Mouse (Mus musculus) right cerebral cortex, postnatal 14 days (tissue): ENCODE data around the gene Gm3409.
"Not testable (repeated sequence)": the region's sequence is repeated elsewhere in the genome, so short reads cannot be mapped to it uniquely, and the experiment has no call there.

Source experiments
- DNase-seq: peaks from one replicate; pipeline ENCODE4 v3.0.0; 2022

Gene Gm3409

DNA sequence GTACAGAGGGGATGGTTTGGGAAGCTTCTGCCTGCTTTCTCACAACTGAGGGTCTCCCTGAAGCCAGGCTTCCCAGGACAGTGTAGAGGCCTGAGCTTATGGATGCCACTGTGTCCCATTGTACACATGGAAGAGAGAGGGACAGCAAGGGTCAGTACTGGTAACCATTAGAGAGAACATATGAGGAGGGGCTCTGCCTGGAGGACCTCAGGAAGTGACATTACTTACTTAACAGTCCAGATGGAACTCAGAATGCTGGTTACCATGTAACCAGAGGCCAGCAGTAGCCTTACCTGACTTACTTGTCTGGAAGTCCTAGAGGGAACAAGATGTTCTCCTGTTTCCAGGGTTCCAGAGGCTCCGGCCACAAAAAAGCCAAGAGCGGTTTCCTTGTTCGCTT lies at the start of gene Gm3409:
Gm3409 (plus strand) TSS at position 301 of the 400 bp plus-strand sequence.
- DNase-seq: not testable (repeated sequence)

DNA sequence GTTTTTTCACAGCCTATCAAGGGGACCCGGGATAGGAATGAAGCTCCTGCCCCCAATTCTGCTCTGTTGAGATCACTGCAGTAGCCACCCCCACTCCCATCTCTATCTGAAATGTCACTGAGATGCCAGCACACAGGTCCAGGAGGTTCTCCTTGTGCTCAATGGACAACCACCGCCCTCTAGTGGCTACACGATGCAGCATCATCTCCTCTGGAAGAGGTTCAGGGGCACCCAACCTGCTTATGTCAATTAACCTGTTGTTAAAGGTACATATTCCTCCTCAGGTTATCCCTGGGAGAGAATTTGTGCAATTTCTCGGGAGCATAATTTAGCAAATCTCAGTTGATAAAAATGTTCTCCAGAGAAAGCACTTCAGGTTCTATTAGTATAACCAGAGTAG lies 48.5 kb upstream of the Gm3409 start:
- DNase-seq: peak; percentile 43

DNA sequence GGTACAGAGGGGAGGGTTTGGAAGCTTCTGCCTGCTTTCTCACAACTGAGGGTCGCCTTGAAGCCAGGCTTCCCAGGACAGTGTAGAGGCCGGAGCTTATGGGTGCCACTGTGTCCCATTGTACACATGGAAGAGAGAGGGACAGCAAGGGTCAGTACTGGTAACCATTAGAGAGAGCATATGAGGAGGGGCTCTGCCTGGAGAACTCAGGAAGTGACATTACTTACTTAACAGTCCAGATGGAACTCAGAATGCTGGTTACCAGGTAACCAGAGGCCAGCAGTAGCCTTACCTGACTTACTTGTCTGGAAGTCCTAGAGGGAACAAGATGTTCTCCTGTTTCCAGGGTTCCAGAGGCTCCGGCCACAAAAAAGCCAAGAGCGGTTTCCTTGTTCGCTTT lies 46.4 kb upstream of the Gm3409 start, which contains the start of gene Gm6370:
Gm6370 (plus strand) TSS at position 301 of the 400 bp plus-strand sequence.
- DNase-seq: not testable (repeated sequence)

DNA sequence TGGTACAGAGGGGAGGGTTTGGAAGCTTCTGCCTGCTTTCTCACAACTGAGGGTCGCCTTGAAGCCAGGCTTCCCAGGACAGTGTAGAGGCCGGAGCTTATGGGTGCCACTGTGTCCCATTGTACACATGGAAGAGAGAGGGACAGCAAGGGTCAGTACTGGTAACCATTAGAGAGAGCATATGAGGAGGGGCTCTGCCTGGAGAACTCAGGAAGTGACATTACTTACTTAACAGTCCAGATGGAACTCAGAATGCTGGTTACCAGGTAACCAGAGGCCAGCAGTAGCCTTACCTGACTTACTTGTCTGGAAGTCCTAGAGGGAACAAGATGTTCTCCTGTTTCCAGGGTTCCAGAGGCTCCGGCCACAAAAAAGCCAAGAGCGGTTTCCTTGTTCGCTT lies 35.3 kb upstream of the Gm3409 start, which contains the start of gene 4930449I24Rik:
4930449I24Rik (plus strand) TSS at position 301 of the 400 bp plus-strand sequence.
- DNase-seq: not testable (repeated sequence)

DNA sequence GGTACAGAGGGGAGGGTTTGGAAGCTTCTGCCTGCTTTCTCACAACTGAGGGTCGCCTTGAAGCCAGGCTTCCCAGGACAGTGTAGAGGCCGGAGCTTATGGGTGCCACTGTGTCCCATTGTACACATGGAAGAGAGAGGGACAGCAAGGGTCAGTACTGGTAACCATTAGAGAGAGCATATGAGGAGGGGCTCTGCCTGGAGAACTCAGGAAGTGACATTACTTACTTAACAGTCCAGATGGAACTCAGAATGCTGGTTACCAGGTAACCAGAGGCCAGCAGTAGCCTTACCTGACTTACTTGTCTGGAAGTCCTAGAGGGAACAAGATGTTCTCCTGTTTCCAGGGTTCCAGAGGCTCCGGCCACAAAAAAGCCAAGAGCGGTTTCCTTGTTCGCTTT lies 23.6 kb upstream of the Gm3409 start, which contains the start of gene Gm3402:
Gm3402 (plus strand) TSS at position 301 of the 400 bp plus-strand sequence.
- not testable (repeated sequence) for DNase-seq

DNA sequence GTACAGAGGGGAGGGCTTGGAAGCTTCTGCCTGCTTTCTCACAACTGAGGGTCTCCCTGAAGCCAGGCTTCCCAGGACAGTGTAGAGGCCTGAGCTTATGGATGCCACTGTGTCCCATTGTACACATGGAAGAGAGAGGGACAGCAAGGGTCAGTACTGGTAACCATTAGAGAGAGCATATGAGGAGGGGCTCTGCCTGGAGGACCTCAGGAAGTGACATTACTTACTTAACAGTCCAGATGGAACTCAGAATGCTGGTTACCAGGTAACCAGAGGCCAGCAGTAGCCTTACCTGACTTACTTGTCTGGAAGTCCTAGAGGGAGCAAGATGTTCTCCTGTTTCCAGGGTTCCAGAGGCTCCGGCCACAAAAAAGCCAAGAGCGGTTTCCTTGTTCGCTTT lies 11.9 kb upstream of the Gm3409 start, which contains the start of gene Gm3404:
Gm3404 (plus strand) TSS at position 301 of the 400 bp plus-strand sequence.
- DNase-seq: not testable (repeated sequence)

DNA sequence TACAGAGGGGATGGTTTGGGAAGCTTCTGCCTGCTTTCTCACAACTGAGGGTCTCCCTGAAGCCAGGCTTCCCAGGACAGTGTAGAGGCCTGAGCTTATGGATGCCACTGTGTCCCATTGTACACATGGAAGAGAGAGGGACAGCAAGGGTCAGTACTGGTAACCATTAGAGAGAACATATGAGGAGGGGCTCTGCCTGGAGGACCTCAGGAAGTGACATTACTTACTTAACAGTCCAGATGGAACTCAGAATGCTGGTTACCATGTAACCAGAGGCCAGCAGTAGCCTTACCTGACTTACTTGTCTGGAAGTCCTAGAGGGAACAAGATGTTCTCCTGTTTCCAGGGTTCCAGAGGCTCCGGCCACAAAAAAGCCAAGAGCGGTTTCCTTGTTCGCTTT lies 18.4 kb downstream of the Gm3409 start, which contains the start of gene Gm3415:
Gm3415 (plus strand) TSS at position 301 of the 400 bp plus-strand sequence.
- DNase-seq: not testable (repeated sequence)

DNA sequence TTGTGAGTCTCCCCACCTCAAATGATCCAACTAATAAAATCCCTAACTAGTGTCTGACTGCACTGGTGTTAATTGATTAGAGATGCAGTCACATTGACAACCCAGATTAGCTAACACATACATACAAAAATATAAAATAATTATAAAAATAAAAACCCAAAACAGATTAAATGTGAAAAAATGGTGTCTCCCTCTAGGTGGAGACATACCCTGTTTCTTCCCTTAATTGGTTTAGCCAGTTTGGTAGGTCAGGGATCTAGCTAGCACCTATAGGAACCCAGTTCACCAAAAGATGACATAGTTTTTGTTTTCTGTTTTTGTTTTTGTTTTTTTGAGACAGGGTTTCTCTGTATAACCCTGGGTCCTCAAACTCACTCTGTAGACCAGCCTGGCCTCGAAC lies 26.8 kb downstream of the Gm3409 start:
- DNase-seq: no peak

DNA sequence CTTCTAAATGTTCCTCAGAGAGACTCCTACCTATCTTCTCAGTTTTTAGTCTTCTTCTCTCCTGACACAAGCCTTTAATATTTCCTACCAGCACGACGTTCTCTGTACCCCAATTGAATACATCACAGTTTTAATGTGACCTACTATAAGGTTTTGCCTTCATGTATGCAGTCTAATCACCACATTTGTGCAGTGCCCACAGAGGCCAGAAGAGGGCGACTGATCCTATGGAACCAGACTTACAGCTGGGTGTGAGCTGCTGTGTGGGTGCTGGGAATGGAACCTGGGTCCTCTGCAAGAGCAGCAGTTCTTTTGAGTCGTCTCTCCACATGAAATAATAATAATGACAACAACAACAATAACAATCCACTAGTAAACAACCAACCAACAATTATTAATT lies 29.6 kb downstream of the Gm3409 start:
- peak; percentile 27 for DNase-seq

DNA sequence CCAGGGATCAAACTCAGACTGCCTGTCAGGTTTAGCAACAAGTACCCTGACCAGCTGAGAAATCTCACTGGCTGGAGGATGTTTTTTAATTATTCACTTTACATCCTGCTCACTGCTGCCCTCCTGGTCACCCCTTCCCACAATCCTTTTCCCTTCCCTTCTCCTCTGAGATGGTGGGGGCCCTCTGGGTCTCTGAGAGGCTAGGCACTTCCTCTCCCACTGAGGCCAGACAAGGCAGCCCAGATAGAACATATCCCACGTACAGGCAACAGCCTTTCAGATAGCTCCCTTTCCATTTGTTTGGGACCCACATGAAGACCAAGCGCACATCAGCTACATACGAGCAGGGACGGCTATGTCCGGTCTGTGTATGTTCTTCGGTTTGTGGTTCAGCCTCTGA lies 32.7 kb downstream of the Gm3409 start:
- not testable (repeated sequence) for DNase-seq

DNA sequence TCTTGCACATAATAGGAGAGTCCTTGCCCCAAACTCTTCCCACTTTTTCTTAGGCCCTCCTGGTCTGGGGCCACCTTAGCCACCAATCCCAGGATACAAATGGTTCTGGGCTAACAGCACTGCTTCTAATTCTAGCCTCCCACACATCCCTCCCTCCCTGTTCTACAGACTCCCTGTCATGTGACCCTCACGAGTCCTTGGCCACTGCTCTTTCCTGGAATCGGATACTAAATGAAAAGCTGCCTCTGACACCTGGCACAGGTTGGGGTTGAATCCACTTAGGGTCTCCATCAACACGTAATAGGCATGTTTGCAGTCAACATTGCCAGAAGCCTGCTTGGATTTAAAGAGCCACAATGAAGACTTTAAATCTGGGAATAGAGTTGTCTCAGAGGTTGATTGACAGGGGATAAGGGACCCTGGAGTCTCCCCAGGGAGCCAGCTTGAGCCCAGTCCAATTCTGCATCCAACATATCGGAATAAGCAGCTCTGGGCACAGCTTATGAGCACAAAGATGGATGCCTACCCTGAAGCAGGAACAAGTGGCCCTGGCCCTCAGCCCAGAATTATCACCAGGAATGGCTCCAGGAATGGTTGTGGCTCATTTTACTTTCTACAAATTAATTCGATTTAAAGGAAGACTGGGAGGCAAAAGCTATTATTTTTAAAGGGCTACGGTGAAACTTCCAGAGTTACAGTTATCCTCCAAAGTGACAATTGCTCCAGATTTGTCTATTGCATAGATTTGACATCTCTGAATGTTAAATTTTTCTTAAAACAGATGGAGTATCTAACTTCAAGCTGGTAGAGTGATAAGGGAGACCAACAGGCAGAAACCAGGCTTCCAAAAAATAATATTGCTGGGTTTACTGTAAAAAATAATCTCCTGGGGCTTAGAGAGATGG lies 34.6 kb downstream of the Gm3409 start:
- peak; percentile 65 for DNase-seq

DNA sequence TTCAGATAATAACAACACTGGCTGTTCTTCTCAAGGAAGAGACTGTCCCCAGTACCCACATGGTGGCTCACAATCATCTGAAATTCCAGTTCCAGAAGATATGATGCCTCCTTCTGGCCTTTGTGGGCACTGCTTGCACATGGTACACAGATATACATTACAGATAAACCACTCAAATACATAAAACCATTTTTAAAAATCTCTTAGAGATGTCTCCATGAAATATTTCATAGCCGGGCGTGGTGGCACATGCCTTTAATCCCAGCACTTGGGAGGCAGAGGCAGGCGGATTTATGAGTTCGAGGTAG lies 35.2 kb downstream of the Gm3409 start:
- not testable (repeated sequence) for DNase-seq

DNA sequence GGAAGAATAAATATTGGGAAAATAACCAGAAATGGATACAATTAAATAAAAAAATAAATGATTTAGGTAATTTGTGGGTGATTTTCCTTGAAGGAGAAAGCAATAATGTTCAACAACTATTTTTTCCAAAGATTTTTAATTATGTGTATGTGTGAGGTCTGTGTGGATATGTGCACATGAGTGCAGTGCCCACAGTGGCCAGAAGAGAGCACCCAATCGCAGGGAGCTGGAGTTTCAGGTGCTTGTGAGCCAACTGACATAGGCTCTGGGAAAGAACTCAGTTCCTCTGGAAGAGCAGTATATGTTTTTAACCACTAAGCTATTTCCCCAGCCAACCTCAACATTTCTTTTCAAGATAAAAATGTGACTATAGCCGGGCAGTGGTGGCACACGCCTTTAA lies 39.2 kb downstream of the Gm3409 start:
- DNase-seq: no peak

DNA sequence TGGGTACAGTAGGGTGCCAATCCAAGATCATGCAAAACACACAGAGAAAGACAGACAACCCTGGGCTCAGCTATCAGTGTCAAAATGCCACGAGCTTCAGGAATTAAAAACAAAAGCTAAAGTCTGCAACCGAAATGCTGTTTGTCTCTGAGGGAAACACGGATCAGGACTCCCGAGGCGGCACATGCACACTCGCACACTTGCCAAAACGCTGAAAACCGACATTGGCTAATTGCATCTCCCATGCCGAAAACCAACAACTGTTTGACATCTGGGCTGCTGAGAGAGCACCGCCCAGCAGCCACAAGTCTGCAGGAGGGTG lies 46.7 kb downstream of the Gm3409 start:
- peak; percentile 20 for DNase-seq

DNA sequence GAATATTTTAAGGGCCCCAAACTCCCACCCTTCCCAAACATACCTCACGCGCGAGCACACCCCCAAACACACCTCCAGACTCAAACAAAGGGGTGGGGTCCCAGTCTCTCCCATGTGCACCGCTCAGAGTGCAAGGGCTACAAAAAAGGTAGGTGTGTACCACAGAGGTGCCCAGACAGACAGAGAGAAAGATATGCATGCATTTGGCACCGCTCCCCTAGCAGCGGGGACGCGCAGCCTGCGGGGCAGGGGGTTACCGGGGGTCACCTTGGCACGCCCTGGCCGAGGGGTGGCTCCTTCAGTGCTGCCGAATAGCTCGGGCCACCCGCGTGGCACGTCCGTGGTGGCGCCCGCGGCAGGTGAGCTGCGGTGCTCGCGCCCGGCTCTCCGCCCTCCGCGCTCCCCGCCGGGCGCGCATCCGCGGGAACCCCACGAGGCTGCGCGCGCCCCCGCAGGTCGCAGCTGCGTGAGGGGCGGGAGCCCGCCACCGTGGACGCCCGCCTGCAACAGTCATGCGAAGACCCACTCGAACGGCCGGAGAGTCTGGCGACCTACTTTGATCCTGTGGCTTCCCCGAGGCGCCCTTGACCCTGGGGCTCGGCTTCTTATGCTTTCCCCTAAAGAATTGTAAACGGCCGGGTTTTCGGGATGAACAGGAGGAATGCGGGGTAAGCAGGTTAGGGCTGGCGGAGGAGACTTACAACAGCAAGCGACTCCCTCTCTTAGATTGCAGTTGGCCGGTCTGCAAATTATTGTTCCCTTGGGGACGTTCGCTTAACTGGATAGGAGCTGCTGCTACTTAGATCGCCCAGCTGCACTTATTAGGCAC lies 47.2 kb downstream of the Gm3409 start, which contains the start of gene Gpr12:
Gpr12 (minus strand) TSS at position 762 of the 829 bp plus-strand sequence.
- DNase-seq: peak; percentile 57

DNA sequence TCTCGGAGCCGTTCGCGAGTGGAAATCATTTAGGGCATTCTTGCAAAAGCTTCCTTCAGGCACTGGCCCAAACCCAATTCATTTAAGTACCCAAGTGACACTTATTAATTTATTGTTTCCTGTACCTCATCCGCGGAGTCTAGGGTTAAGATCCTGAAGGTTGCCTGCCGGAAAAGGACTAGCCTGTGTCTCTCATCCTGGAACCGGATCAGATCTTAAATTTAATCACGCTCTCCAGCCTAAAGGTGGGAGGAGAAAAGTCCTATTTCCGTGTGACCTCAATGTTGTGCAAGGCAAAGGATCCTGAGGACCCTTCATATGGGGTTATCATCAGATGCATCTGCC lies 47.8 kb downstream of the Gm3409 start:
- DNase-seq: no peak

DNA sequence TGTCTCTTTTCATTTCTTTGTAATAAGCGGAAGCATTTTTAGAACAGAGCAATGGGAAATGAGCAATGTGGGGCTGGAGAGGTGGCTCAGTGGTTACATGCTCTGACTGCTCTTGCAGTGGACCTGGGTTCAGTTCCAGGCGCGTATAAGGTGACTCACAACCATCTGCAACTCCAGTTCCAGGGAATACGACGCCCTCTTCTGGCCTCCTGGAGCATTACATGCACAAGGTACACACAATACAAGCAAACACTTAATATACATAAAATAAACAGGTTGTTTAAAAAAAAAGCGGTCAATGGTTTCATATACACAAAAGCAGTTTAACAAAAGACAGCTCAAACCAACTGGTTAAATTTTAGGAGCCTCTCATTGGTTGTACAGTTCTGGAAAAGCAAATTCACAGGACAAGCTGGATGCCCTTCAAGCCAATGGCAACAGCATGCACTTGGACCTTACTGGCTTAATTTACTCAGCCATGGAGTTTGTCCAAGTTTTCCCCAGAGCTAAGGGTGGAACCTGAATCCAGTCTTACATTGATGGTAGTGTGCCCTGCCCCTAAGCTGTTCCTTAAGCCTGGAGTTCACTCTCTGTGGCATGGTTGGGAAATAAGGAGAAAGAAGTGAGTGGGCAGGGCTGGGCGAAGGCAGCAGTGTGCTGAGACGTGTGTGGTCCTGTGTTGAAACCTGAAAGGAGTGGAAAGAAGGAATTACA lies 49.1 kb downstream of the Gm3409 start:
- no peak for DNase-seq
